Mouse (Mus musculus) liver, postnatal 0 days (tissue): ENCODE results near the gene Fetub. TPM values are rescaled to one million over a fixed set of nuclear protein-coding genes. Genes with fewer than 3 reads are reported as not detected.

Source experiments
- ATAC-seq: fragments of 200-750 bp; cut with Nextera tagmentation; 2 replicates; pipeline ENCODE4 v1.8.0; 2017; ENCODE audit warnings: mild to moderate bottlenecking, moderate library complexity
- DNase-seq: peaks from one replicate; pipeline ENCODE4 v3.0.0-alpha.2; 2016
- H3K27ac ChIP-seq: fragments of 300-500 bp; sonication (generic); 2 replicates; pipeline ENCODE4 v1.5.1; 2014; ENCODE audit warnings: antibody characterized with exemption, moderate library complexity, mild to moderate bottlenecking, low read depth
- H3K27me3 ChIP-seq: fragments of 300-500 bp; sonication (generic); 2 replicates; pipeline ENCODE4 v1.6.1; 2014; ENCODE audit warnings: low read length, control low read depth, mixed read lengths; ENCODE audit not compliant: insufficient read depth
- H3K36me3 ChIP-seq: fragments of 300-500 bp; sonication (generic); replicated peaks from 2 replicates; pipeline ENCODE4 v1.6.1; 2014; ENCODE audit warnings: mild to moderate bottlenecking, control low read depth, low read length, moderate library complexity, mixed read lengths; ENCODE audit not compliant: insufficient read depth
- H3K4me1 ChIP-seq: fragments of 300-500 bp; sonication (generic); 2 replicates; pipeline ENCODE4 v1.6.1; 2014; ENCODE audit warnings: antibody characterized with exemption, mild to moderate bottlenecking, control low read depth; ENCODE audit not compliant: insufficient read depth
- H3K4me2 ChIP-seq: fragments of 300-500 bp; sonication (generic); 2 replicates; pipeline ENCODE4 v1.6.1; 2014; ENCODE audit warnings: low read depth, mild to moderate bottlenecking, low read length, moderate library complexity, mixed read lengths
- H3K4me3 ChIP-seq: fragments of 300-500 bp; sonication (generic); 2 replicates; pipeline ENCODE4 v1.5.1; 2014; ENCODE audit warnings: low read depth, low read length
- H3K9ac ChIP-seq: fragments of 300-500 bp; sonication (generic); replicated peaks from 2 replicates; pipeline ENCODE4 v1.6.1; 2014; ENCODE audit warnings: mild to moderate bottlenecking, moderate library complexity
- H3K9me3 ChIP-seq: fragments of 300-500 bp; sonication (generic); 2 replicates; pipeline ENCODE4 v1.6.1; 2016; ENCODE audit warnings: mild to moderate bottlenecking, control low read depth, low read length, mixed read lengths
- CTCF ChIP-seq: sonication (generic); IDR thresholded peaks from 2 replicates; pipeline ENCODE4 v1.5.1; 2016; ENCODE audit warnings: antibody characterized with exemption, low read depth
- EP300 ChIP-seq: IDR thresholded peaks from 2 replicates; pipeline ENCODE4 v1.6.1; 2016; ENCODE audit warnings: antibody characterized with exemption, low read depth, mild to moderate bottlenecking
- WGBS: fragments of 180-500 bp; shearing (Covaris S2); extraction: QIAGEN DNeasy Blood & Tissue Kit; methylation state at CpG from one replicate; pipeline ENCODE4 v1.1.7; 2014; ENCODE audit not compliant: insufficient replicate concordance; 5-methylcytosine and 5-hydroxymethylcytosine counted together
- polyA plus RNA-seq: library from polyadenylated mRNA; unstranded; fragments of >200 nt; fragmentation: Nextera tagmentation; extraction: Ambion mirVana; gene quantifications from 2 replicates; pipeline ENCODE4 v1.2.1, GENCODE M21; 2015

Fetub gene
- polyA plus RNA-seq, 1 experiment from 2014 or later: 578 TPM

DNA sequence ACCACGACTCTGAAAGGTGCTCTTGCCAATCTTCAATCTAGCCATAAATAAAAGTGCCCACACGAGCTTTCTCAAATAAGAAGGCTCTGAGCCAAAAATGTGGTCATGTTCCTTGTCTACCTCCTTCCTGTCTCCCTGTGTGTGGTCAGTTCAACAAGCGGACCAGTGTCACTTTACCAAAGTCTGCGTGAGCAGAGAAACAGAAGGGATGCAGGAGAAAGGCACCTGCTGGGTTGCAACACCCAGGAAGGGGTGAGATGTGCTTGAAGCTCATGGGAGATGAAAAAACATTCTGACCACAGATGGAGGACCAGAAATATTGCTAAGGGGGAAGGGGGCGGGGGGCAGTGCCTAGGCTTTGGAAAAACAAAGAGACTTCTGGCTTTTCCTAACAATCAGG is 18.8 kb upstream of the Fetub start:
- no peaks in the 10 kb centered on the region; the same call in 1 of the 2 replicates for H3K36me3 ChIP-seq
- H3K4me1 ChIP-seq: no peaks in the 10 kb centered on the region
- H3K27ac ChIP-seq: peak overlapping the region; percentile 82
- H3K9me3 ChIP-seq: no peaks in the 10 kb centered on the region
- DNase-seq: peak; percentile 75
- no peak overlapping the region for H3K4me3 ChIP-seq
- no peak for TF ChIP-seq CTCF
- peak; percentile 29; the same call in 1 of the 2 replicates for TF ChIP-seq EP300
- ATAC-seq: peak; percentile 53
- no peak overlapping the region for H3K9ac ChIP-seq
- H3K27me3 ChIP-seq: no peaks in the 10 kb centered on the region
- WGBS: 32% methylated on average over 5 of the region's 5 CpGs
- no peak overlapping the region for H3K4me2 ChIP-seq

- peak; percentile 58 for ATAC-seq
- TF ChIP-seq EP300: peak; percentile 4; the same call in 1 of the 2 replicates
- no peak for TF ChIP-seq CTCF
- peak; percentile 72 for DNase-seq
- no peaks in the 10 kb centered on the region for H3K4me1 ChIP-seq
- H3K9ac ChIP-seq: no peak overlapping the region
- H3K36me3 ChIP-seq: no peaks in the 10 kb centered on the region; the same call in 1 of the 2 replicates
- peak overlapping the region; percentile 82 for H3K27ac ChIP-seq
- no peaks in the 10 kb centered on the region for H3K9me3 ChIP-seq
- no peaks in the 10 kb centered on the region for H3K27me3 ChIP-seq
- WGBS: 55% methylated on average over 10 of the region's 10 CpGs
- H3K4me3 ChIP-seq: no peak overlapping the region
- no peak overlapping the region for H3K4me2 ChIP-seq
These were observed 18.1 kb upstream of the Fetub start for GRCm38 (mm10) chr16:22899866-22900570.

DNA sequence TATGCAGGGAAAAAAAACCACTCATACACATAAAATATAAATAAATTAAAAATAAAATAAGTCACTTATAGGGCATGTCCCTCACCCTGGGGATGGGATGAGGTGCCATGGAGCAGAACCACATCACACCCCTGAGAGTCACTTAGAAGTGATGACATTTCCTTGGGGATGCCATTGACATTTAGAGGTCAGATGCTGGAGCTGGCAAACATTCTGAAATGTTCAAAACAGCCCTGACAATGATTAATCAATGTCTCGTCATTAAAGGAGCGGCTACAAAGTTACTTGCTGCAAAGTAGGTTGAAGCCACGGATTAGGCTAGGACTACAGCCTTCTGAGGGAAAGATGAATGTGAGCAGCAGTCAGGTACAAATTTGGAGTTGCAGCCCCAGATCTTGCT is 16.8 kb upstream of the Fetub start:
- Histone ChIP-seq H3K9me3 (no peaks in the 10 kb centered on the region), H3K4me1 (no peaks in the 10 kb centered on the region), H3K9ac (no peak overlapping the region), H3K27ac (peak overlapping the region; percentile 82), H3K36me3 (no peaks in the 10 kb centered on the region), H3K4me2 (no peak overlapping the region), H3K4me3 (no peak overlapping the region), H3K27me3 (no peaks in the 10 kb centered on the region)
- 58% methylated on average over 3 of the region's 3 CpGs for WGBS
- ATAC-seq: no peak
- DNase-seq: no peak
- TF ChIP-seq CTCF (no peak), EP300 (peak; percentile 11; the same call in 1 of the 2 replicates)

GRCm38 (mm10) chr16:22909290-22909689 is 8.8 kb upstream of the Fetub start:
- DNase-seq: no peak
- 72% methylated on average over 6 of the region's 6 CpGs for WGBS
- H3K9ac ChIP-seq: no peak overlapping the region
- no peaks in the 10 kb centered on the region for H3K9me3 ChIP-seq
- H3K4me2 ChIP-seq: no peak overlapping the region
- no peaks in the 10 kb centered on the region for H3K27me3 ChIP-seq
- H3K27ac ChIP-seq: no peak overlapping the region
- no peaks in the 10 kb centered on the region for H3K36me3 ChIP-seq
- no peak for ATAC-seq
- no peak overlapping the region for H3K4me3 ChIP-seq
- no peaks in the 10 kb centered on the region for H3K4me1 ChIP-seq
- TF ChIP-seq CTCF (no peak), EP300 (no peak)

DNA sequence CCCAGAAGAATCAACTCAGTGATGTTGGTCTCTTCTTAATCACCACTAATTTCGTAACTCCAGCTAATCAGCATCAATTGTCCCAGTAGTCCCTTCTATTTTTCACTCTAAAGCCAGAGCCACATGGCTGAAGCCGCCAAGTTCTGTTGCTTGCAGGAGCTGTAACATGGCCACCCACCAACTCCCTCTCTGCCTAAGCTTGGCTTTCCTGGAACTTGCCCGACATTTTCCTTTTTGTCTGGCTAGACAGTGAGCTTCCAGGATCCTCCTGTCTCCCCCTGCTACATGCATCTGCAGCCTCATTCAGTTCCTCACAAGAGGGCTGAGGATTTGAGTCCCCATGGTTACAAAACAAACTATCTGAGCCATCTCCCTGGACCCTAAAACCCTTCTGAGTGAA is 6.1 kb upstream of the Fetub start:
- H3K4me2 ChIP-seq: no peak overlapping the region
- ATAC-seq: no peak
- H3K36me3 ChIP-seq: no peaks in the 10 kb centered on the region
- no peak for TF ChIP-seq EP300
- TF ChIP-seq CTCF: no peak
- no peak overlapping the region for H3K4me3 ChIP-seq
- WGBS: 69% methylated on average over 3 of the region's 3 CpGs
- no peak overlapping the region for H3K9ac ChIP-seq
- no peaks in the 10 kb centered on the region for H3K4me1 ChIP-seq
- no peaks in the 10 kb centered on the region for H3K9me3 ChIP-seq
- no peak for DNase-seq
- no peaks in the 10 kb centered on the region for H3K27me3 ChIP-seq
- no peak overlapping the region for H3K27ac ChIP-seq

DNA sequence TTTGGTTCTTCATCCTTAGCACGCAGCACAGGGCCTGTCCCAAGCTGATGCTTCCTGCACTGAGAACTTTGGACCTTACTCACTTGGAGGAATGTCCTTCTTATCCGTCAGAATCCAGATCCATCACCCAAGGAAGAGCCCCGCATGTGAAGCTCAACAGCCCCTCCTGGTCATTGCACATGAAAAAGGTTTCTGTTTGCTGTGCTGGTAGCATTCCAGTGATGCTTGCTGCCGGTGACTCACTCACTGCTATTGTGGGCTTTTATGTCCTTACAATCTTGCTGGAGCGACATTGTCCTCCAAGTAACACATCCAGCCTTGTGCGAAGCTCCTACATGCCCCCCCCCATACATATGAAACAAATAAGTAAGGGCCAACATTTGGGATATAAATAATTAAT is 5.2 kb upstream of the Fetub start:
- Histone ChIP-seq H3K27ac (no peak overlapping the region), H3K9me3 (no peaks in the 10 kb centered on the region), H3K36me3 (no peaks in the 10 kb centered on the region), H3K9ac (no peak overlapping the region), H3K27me3 (no peaks in the 10 kb centered on the region), H3K4me1 (no peaks in the 10 kb centered on the region), H3K4me2 (no peak overlapping the region), H3K4me3 (no peak overlapping the region)
- no peak for DNase-seq
- ATAC-seq: no peak
- WGBS: 74% methylated on average over 6 of the region's 6 CpGs
- TF ChIP-seq EP300: no peak
- no peak for TF ChIP-seq CTCF
